Mouse (Mus musculus): ENCODE results near the gene Plcl2.

DNA sequence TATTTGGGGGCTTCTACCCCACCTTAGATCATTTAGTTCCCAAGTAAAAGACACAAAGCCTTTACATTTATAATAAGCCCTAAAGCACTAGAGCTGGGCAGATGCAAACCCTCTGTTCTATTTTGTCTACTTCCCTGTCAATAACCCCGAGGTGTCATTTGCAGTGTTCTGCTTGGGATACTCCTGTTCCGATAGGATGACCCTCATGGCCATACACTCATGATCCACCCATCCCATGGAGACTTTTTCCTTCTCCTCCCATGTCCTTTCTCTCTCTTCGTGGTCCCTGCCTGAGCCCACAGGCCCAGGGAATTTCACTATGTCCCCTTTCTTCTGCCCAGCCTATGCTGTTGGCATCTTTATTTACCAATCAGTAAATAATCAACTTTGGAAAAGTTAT is 20.8 kb upstream of the Plcl2 start:
- TF ChIP-seq CHD1 (IDR thresholded peaks at IDR 0.05; ENCODE audit: low read depth, low read length) (no peak), CTCF (IDR thresholded peaks at IDR 0.05 in 2 of 3, conservative IDR thresholded peaks at IDR 0.05 in 1 of 3; ENCODE audit: control insufficient read depth in 1 of 3, insufficient read depth in 1 of 3, low read depth in 2 of 3, low read length in 3 of 3, poor library complexity in 1 of 3, severe bottlenecking in 1 of 3) (no peak), MAZ (IDR thresholded peaks at IDR 0.05; ENCODE audit: low read depth, low read length) (no peak), JUND (IDR thresholded peaks at IDR 0.05; ENCODE audit: low read depth, low read length) (no peak), TCF12 (IDR thresholded peaks at IDR 0.05; ENCODE audit: low read depth, low read length) (no peak), HCFC1 (IDR thresholded peaks at IDR 0.05; ENCODE audit: low read depth, low read length) (no peak), E2F4 (IDR thresholded peaks at IDR 0.05; ENCODE audit: borderline replicate concordance, low read depth, low read length) (no peak), POLR2A (IDR thresholded peaks at IDR 0.05; ENCODE audit: control insufficient read depth in 1 of 2, insufficient read depth in 1 of 2, low read depth in 1 of 2, low read length in 2 of 2, poor library complexity in 1 of 2) (no peak), GATA1 (IDR thresholded peaks at IDR 0.05; ENCODE audit: low read depth, low read length) (no peak), KAT2A (conservative IDR thresholded peaks at IDR 0.05; ENCODE audit: low read depth, low read length) (no peak), USF1 (IDR thresholded peaks at IDR 0.05; ENCODE audit: low read depth, low read length) (no peak), ELF1 (IDR thresholded peaks at IDR 0.05; ENCODE audit: low read depth, low read length) (no peak)

Data from MEL (cell line).